Comparison of ENCODE assay signal across 12 mouse cellular contexts in genomic region chr5:144047324-144047723, GRCm38 (mm10). TPM values are rescaled to one million over a fixed set of nuclear protein-coding genes. Genes with fewer than 3 reads are reported as not detected.
DNase-seq lines count a peak whose midpoint lies in the region; ATAC-seq lines count a peak whose summit lies in the region.
"Had no signal": no experiment of that assay in that cellular context is flagged by ENCODE, and none has a peak within 500 bp of the region (broad histone marks: within the 10 kb centered on the region; RNA-seq: fewer than 3 reads in every experiment).

No protein-coding gene starts in this region.

- H3K9ac ChIP-seq in neural tube, embryonic 13.5 days = no peak overlapping the region
- H3K9ac ChIP-seq: liver, embryonic 12.5 days had no signal

- ATAC-seq in neural tube, embryonic 13.5 days (ENCODE audit: low read depth) = no peak
- ATAC-seq: liver, embryonic 12.5 days had no signal

- WGBS in neural tube, embryonic 13.5 days = 66% methylated on average over 13 of the region's 13 CpGs

- H3K4me2 ChIP-seq in neural tube, embryonic 13.5 days = no peak overlapping the region
- H3K4me2 ChIP-seq: liver, embryonic 12.5 days had no signal

- 0 out of 2 replicates have a peak overlapping the region, but pooled peaks have one; percentile 28 for H3K27ac ChIP-seq in neural tube, embryonic 13.5 days (replicated peaks)
- H3K27ac ChIP-seq: liver, embryonic 12.5 days had no signal

- DNase-seq in neural tube, embryonic 10.5 days (ENCODE audit: extremely low spot score, low spot score) = no peak
- DNase-seq in frontal cortex, postnatal 36 days (ENCODE audit: low spot score in 2 of 2) = peak; percentile 22 to 69
- DNase-seq in left cerebral cortex, adult 18-20 months (ENCODE audit: low spot score in 2 of 2) = peak; percentile 31 to 51
- peak; percentile 67 for DNase-seq in telencephalon, adult 2 months (ENCODE audit: low read depth, low spot score)
- no peak for DNase-seq in urinary bladder, postnatal 25 days (ENCODE audit: low spot score)
- DNase-seq in adrenal gland, adult 8-10 months = no peak
- DNase-seq in kidney, postnatal 14 days = no peak
- DNase-seq: kidney, postnatal 36 days; thymus, postnatal 14 days had no signal

- H3K9me3 ChIP-seq in neural tube, embryonic 13.5 days = no peaks in the 10 kb centered on the region
- H3K9me3 ChIP-seq: liver, embryonic 12.5 days had no signal

- no peak overlapping the region for H3K4me3 ChIP-seq in neural tube, embryonic 13.5 days
- H3K4me3 ChIP-seq: liver, embryonic 12.5 days had no signal

- H3K36me3 ChIP-seq in neural tube, embryonic 13.5 days = no peaks in the 10 kb centered on the region
- H3K36me3 ChIP-seq: liver, embryonic 12.5 days had no signal

- H3K4me1 ChIP-seq in neural tube, embryonic 13.5 days (replicated peaks) = no peaks in the 10 kb centered on the region
- H3K4me1 ChIP-seq: liver, embryonic 12.5 days had no signal

- H3K27me3 ChIP-seq in neural tube, embryonic 13.5 days = no peaks in the 10 kb centered on the region

RNA-seq across cellular contexts. Expression of gene Ocm, which starts 20.9 kb away (rescaled TPM):
- not detected in 2 replicates for polyA plus RNA-seq in neural tube, embryonic 13.5 days (2015; fragmentation: Nextera tagmentation; extraction: Ambion mirVana)
- total RNA-seq in left cerebral cortex, adult 18-20 months (2021) = 1 to 10 TPM in 1 of 2 experiments, under 1 TPM in 1; 0.60 to 1.9 TPM
- total RNA-seq in adrenal gland, adult 8-10 months (2022) = not detected
- polyA plus RNA-seq: liver, embryonic 12.5 days; neural tube, embryonic 11.5 days had no signal

RNA-seq across cellular contexts. Expression of gene Ccz1, which starts 32.6 kb away (rescaled TPM):
- 88.9 and 89.9 TPM in 2 replicates for polyA plus RNA-seq in neural tube, embryonic 13.5 days (2015; fragmentation: Nextera tagmentation; extraction: Ambion mirVana)
- total RNA-seq in left cerebral cortex, adult 18-20 months (2021) = 10 to 100 TPM; 37.5 to 42.8 TPM
- total RNA-seq in adrenal gland, adult 8-10 months (2022) = 10 to 100 TPM; 56.5 to 60.7 (median 60.2) TPM

RNA-seq across cellular contexts. Expression of gene Lmtk2, which starts 52.9 kb away (rescaled TPM):
- 7.1 and 7.4 TPM in 2 replicates for polyA plus RNA-seq in neural tube, embryonic 13.5 days (2015; fragmentation: Nextera tagmentation; extraction: Ambion mirVana)
- total RNA-seq in left cerebral cortex, adult 18-20 months (2021) = 100 to 1,000 TPM; 150 to 165 TPM
- 10 to 100 TPM; 31.2 to 45.6 (median 38.8) TPM for total RNA-seq in adrenal gland, adult 8-10 months (2022)

Comparison
In these comparisons a context has a peak if more than half of its experiments do, and no peak if none do; other contexts are left out.
1. DNase-seq: peak in frontal cortex, postnatal 36 days (2 of 2), left cerebral cortex, adult 18-20 months (2 of 2) and telencephalon, adult 2 months (single experiment); none in neural tube, embryonic 10.5 days (single experiment), urinary bladder, postnatal 25 days (single experiment), adrenal gland, adult 8-10 months (single experiment) and kidney, postnatal 14 days (single experiment).